Mouse (Mus musculus) small intestine, adult 2 months (tissue): Measurements from ENCODE around the gene Pth. TPM values are rescaled to one million over a fixed set of nuclear protein-coding genes. Genes with fewer than 3 reads are reported as not detected.

Experiments
- H3K27ac ChIP-seq: fragments of 200-500 bp; 2 replicates; pipeline ENCODE4 v1.5.1; 2012; ENCODE audit warnings: low read depth, low read length, control low read depth, inconsistent platforms; ENCODE audit not compliant: insufficient read depth
- H3K27me3 ChIP-seq: fragments of 200-500 bp; 2 replicates; pipeline ENCODE4 v1.6.1; 2012; ENCODE audit warnings: mild to moderate bottlenecking, moderate library complexity, low read length, inconsistent platforms; ENCODE audit not compliant: control insufficient read depth, insufficient read depth
- H3K36me3 ChIP-seq: fragments of 200-500 bp; 2 replicates; pipeline ENCODE4 v1.6.1; 2012; ENCODE audit warnings: mild to moderate bottlenecking, low read length, control low read depth, inconsistent platforms; ENCODE audit not compliant: control insufficient read depth, insufficient read depth
- H3K4me1 ChIP-seq: fragments of 200-500 bp; 2 replicates; pipeline ENCODE4 v1.6.1; 2012; ENCODE audit warnings: low read length, inconsistent platforms, mixed read lengths; ENCODE audit not compliant: control insufficient read depth, insufficient read depth, insufficient read length
- H3K4me3 ChIP-seq: fragments of 200-500 bp; 2 replicates; pipeline ENCODE4 v1.5.1; 2012; ENCODE audit warnings: low read depth, mild to moderate bottlenecking, control low read depth, inconsistent platforms, low read length, moderate library complexity
- CTCF ChIP-seq: fragments of 200-500 bp; IDR thresholded peaks from 2 replicates; pipeline ENCODE4 v1.5.1; 2012; ENCODE audit warnings: low read depth, mild to moderate bottlenecking, control low read depth, inconsistent platforms, low read length, moderate library complexity, mixed read lengths; ENCODE audit not compliant: insufficient replicate concordance, insufficient read length; ENCODE audit errors: extremely low read depth
- POLR2A ChIP-seq: fragments of 200-500 bp; IDR thresholded peaks from 2 replicates; pipeline ENCODE4 v1.6.1; 2012; ENCODE audit warnings: low read depth, mild to moderate bottlenecking, control low read depth, inconsistent platforms, low read length, moderate library complexity
- WGBS: fragments of 180-500 bp; shearing (Covaris S2); methylation state at CpG from one replicate; pipeline ENCODE4 v1.1.7; 2018; 5-methylcytosine and 5-hydroxymethylcytosine counted together
- polyA plus RNA-seq: library from polyadenylated mRNA; depleted of rRNA; stranded (reverse); fragments of >200 nt; gene quantifications from 2 replicates; pipeline ENCODE4 v1.2.3, GENCODE M21; 2012; rRNA removed

Pth gene
- not detected in 2 replicates for polyA plus RNA-seq

GRCm38 (mm10) chr7:113388470-113388869, at the start of gene Pth:
Gene Pth (minus strand): TSS chr7:113388570.
- WGBS = 90% methylated on average over 2 of the region's 2 CpGs
- Histone ChIP-seq H3K36me3 (no peaks in the 10 kb centered on the region), H3K4me3 (no peak within 1 kb of the TSS), H3K4me1 (no peaks in the 10 kb centered on the region), H3K27me3 (peaks cover 2% of the 10 kb centered on the region; the same call in 1 of the 2 replicates), H3K27ac (no peak within 1 kb of the TSS)
- TF ChIP-seq POLR2A (no peak), CTCF (no peak)

DNA sequence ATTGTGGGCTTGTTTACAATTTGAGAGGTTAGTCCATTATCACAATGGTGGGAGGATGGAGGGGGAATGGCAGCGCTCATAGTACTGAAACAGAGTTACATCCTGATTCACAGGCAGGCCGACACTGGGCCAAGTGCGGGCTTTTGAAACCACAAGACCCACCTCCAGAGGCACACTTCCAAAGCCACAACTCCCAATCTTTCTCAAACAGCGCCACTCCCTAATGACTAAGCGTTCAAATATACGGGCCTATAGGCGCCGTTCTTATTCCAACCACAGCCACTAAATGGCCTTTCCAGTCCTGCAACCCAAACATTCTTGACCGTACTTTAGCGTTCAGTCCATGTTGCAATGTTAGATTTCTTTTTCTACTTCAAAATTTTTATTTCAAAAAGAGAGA, 47.9 kb upstream of the Pth start:
- WGBS = 76% methylated on average over 10 of the region's 10 CpGs
- TF ChIP-seq POLR2A = no peak
- no peak for TF ChIP-seq CTCF
- Histone ChIP-seq H3K27ac (no peak overlapping the region), H3K4me3 (no peak overlapping the region), H3K27me3 (no peaks in the 10 kb centered on the region), H3K4me1 (no peaks in the 10 kb centered on the region), H3K36me3 (no peaks in the 10 kb centered on the region)

GRCm38 (mm10) chr7:113434286-113434685, 45.9 kb upstream of the Pth start:
- WGBS = 22% methylated on average over 4 of the region's 4 CpGs

DNA sequence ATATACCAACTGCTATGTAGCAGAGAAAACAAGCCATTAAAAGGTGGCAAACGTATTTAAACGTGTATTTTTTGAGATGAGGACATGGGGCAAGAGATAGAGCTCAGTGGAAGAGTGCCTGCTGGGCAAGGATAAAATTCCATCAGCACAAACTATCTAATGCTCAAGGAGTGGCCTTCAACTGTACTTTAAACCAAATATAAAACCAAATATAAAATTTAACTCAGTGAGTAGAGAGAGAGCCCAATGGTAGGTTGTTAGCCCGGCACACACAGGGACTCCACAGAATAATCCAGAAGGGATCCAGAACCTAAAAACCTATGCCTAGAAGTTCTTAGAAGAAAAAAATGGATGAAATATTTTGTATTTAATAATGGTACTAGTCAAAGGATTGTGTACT, 45.1 kb upstream of the Pth start:
- TF ChIP-seq CTCF (no peak), POLR2A (no peak)
- no peaks in the 10 kb centered on the region for H3K4me1 ChIP-seq
- no peaks in the 10 kb centered on the region for H3K36me3 ChIP-seq
- no peak overlapping the region for H3K27ac ChIP-seq
- WGBS = 73% methylated on average over 3 of the region's 3 CpGs
- no peak overlapping the region for H3K4me3 ChIP-seq
- H3K27me3 ChIP-seq = no peaks in the 10 kb centered on the region

More at GRCm38 (mm10) chr7:113434286-113434685, 45.9 kb upstream of the Pth start:
- peak; percentile 51; the same call in 1 of the 2 replicates for TF ChIP-seq CTCF
- no peak for TF ChIP-seq POLR2A
- H3K27me3 ChIP-seq = no peaks in the 10 kb centered on the region
- no peak overlapping the region for H3K4me3 ChIP-seq
- no peak overlapping the region for H3K27ac ChIP-seq
- no peaks in the 10 kb centered on the region for H3K4me1 ChIP-seq
- H3K36me3 ChIP-seq = no peaks in the 10 kb centered on the region

- H3K27me3 ChIP-seq = no peaks in the 10 kb centered on the region
- H3K4me1 ChIP-seq = no peaks in the 10 kb centered on the region
- H3K4me3 ChIP-seq = no peak overlapping the region
- 56% methylated on average over 4 of the region's 4 CpGs for WGBS
- no peak overlapping the region for H3K27ac ChIP-seq
- no peaks in the 10 kb centered on the region for H3K36me3 ChIP-seq
- TF ChIP-seq POLR2A (no peak), CTCF (no peak)
These were observed 44.5 kb upstream of the Pth start for GRCm38 (mm10) chr7:113432891-113433290.

DNA sequence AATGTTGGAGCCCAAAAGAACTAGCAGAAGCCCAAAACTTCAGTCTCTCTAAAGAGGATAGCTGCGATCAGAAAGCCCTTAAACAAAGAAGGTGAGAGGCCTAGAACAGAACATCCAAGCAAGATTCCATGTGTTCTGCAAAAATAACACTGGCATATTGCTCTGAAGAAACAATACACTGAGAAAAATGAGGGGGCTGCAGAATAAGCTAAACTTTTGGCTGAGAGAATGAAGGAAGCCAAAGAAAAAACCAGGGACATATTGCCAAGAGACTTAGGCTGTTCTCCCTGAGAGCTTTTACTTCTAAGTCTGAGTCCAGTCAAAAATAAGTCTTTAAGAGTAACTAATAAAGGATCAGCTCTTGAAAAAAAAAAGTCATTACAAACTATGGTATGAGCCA, 32.4 kb upstream of the Pth start:
- H3K27me3 ChIP-seq = no peaks in the 10 kb centered on the region
- TF ChIP-seq CTCF (no peak), POLR2A (no peak)
- peaks cover 4% of the 10 kb centered on the region; the same call in 1 of the 2 replicates for H3K4me1 ChIP-seq
- 98% methylated on average over 1 of the region's 1 CpGs for WGBS
- H3K4me3 ChIP-seq = no peak overlapping the region
- H3K27ac ChIP-seq = no peak overlapping the region
- H3K36me3 ChIP-seq = no peaks in the 10 kb centered on the region

DNA sequence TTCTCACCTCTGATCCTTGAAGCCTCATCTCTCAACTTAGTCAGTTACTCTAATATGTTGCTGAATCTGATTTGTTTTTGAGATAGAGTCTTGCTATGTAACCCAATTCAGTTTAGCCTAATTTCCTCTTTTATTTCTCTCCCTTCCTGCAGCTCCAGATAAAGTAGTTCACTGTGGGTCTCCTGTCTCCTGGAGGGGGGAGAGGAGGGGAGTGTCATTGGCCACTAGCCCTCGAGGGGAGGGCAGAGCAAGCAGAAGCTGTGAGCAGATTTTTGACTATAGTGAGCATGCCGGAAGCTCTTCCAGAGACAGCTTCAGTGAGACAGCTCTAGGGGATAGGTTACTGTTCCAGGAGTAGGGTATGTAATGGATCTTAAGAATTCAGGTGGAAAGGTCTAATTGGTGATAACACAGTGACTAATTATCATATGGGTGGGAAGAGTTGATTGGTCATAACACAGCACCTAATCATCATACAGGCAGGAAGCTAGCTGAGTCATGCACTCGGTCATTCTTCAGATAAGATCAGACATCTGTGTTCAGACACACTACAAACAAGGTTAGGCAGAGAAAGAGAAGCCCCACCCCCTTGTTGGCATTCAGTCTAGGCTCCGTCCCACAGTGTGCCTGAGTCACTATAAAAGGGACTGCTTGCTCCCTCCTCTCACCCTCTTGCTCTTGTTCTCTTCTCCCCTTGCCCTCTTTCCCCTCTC, 30.9 kb upstream of the Pth start:
- H3K27me3 ChIP-seq = no peaks in the 10 kb centered on the region
- TF ChIP-seq CTCF = no peak
- no peak overlapping the region for H3K27ac ChIP-seq
- WGBS = 5% methylated on average over 4 of the region's 4 CpGs
- H3K36me3 ChIP-seq = no peaks in the 10 kb centered on the region
- peaks cover 6% of the 10 kb centered on the region; the same call in 1 of the 2 replicates for H3K4me1 ChIP-seq
- H3K4me3 ChIP-seq = no peak overlapping the region

- no peak for TF ChIP-seq POLR2A
- no peak for TF ChIP-seq CTCF
- 88% methylated on average over 1 of the region's 1 CpGs for WGBS
These were observed 28.2 kb upstream of the Pth start for GRCm38 (mm10) chr7:113416536-113416935.

More at GRCm38 (mm10) chr7:113416536-113416935, 28.2 kb upstream of the Pth start:
- Histone ChIP-seq H3K4me3 (no peak overlapping the region), H3K27me3 (no peaks in the 10 kb centered on the region), H3K27ac (no peak overlapping the region), H3K4me1 (peaks cover 6% of the 10 kb centered on the region; the same call in 1 of the 2 replicates), H3K36me3 (no peaks in the 10 kb centered on the region)
